Mouse (Mus musculus) myocyte (in vitro differentiated cells): ENCODE results near the gene Emd.

ENCODE experiments used
- CEBPB ChIP-seq: IDR thresholded peaks from 2 replicates; pipeline ENCODE4 v1.6.1; 2011; ENCODE audit warnings: mild to moderate bottlenecking, moderate library complexity; ENCODE audit not compliant: poor library complexity, insufficient read depth, severe bottlenecking
- E2F4 ChIP-seq: IDR thresholded peaks from one replicate; pipeline ENCODE4 v1.6.1; 2011; ENCODE audit warnings: mild to moderate bottlenecking, control low read depth, moderate library complexity; ENCODE audit not compliant: insufficient read depth
- MAX ChIP-seq: IDR thresholded peaks from one replicate; pipeline ENCODE4 v1.6.1; 2011; ENCODE audit warnings: low read depth, mild to moderate bottlenecking, control low read depth
- MYOG ChIP-seq, 3 experiments: IDR thresholded peaks; one replicate each; pipeline ENCODE4 v1.6.1; 2011; ENCODE audit warnings: control low read depth in 2 of 3, low read depth in 2 of 3, mild to moderate bottlenecking in 2 of 3; ENCODE audit not compliant: insufficient read length in 2 of 3, control insufficient read depth in 1 of 3, insufficient read depth in 1 of 3
- POLR2A ChIP-seq: IDR thresholded peaks from one replicate; pipeline ENCODE4 v1.6.1; 2011; ENCODE audit warnings: low read depth, mild to moderate bottlenecking, control low read depth, moderate library complexity; ENCODE audit not compliant: insufficient read length
- REST ChIP-seq: IDR thresholded peaks from one replicate; pipeline ENCODE4 v1.6.1; 2011; ENCODE audit warnings: mild to moderate bottlenecking, control low read depth, moderate library complexity; ENCODE audit not compliant: insufficient read depth, insufficient read length
- TCF12 ChIP-seq: IDR thresholded peaks from one replicate; pipeline ENCODE4 v1.6.1; 2011; ENCODE audit warnings: mild to moderate bottlenecking, control low read depth; ENCODE audit not compliant: poor library complexity, insufficient read depth, severe bottlenecking
- USF1 ChIP-seq: IDR thresholded peaks from one replicate; pipeline ENCODE4 v1.6.1; 2011; ENCODE audit warnings: low read depth, mild to moderate bottlenecking, control low read depth, moderate library complexity

DNA sequence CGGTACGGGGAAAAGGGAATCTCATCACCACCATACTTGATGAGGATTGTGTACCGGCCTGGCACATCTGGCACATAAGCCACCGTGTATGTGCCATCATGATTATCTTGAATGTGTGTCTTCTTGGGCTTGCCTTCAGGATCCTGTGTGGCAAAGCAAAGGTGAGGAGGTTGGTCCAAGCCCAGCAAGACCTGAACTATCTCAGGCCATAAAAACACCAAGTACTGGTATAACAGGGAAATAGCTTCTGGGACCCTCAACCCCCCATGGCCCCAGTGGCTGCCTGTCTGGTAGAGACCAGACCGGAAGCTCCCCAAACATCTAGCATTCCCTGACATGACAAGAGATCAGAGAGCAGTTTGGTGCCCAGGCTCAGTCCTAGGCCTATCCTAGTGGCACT is 21.3 kb upstream of the Emd start:
- no peak for TF ChIP-seq TCF12
- no peak for TF ChIP-seq REST
- TF ChIP-seq POLR2A = no peak
- no peak for TF ChIP-seq MYOG (IDR thresholded peaks at IDR 0.05; ENCODE audit: control insufficient read depth in 1 of 3, insufficient read depth in 1 of 3, insufficient read length in 2 of 3, low read depth in 2 of 3)
- TF ChIP-seq E2F4 = no peak
- no peak for TF ChIP-seq CEBPB
- TF ChIP-seq MAX = no peak
- no peak for TF ChIP-seq USF1
